Mouse (Mus musculus) hindbrain, embryonic 13.5 days (tissue): Measurements from ENCODE around the gene Samd8. TPM values are rescaled to one million over a fixed set of nuclear protein-coding genes. Genes with fewer than 3 reads are reported as not detected.

ENCODE experiments used
- ATAC-seq: fragments of 200-750 bp; cut with Nextera tagmentation; 2 replicates; pipeline ENCODE4 v1.8.0; 2017; ENCODE audit warnings: moderate TSS enrichment; ENCODE audit not compliant: low FRiP score
- H3K27ac ChIP-seq: fragments of 300-500 bp; sonication (generic); 2 replicates; pipeline ENCODE4 v1.5.1; 2015; ENCODE audit warnings: inconsistent platforms, mild to moderate bottlenecking, moderate library complexity
- H3K27me3 ChIP-seq: fragments of 300-500 bp; sonication (generic); 2 replicates; pipeline ENCODE4 v1.6.1; 2015; ENCODE audit warnings: mild to moderate bottlenecking, inconsistent platforms
- H3K36me3 ChIP-seq: fragments of 300-500 bp; sonication (generic); 2 replicates; pipeline ENCODE4 v1.6.1; 2015; ENCODE audit warnings: mild to moderate bottlenecking, inconsistent platforms
- H3K4me1 ChIP-seq: fragments of 300-500 bp; sonication (generic); replicated peaks from 2 replicates; pipeline ENCODE4 v1.6.1; 2015; ENCODE audit warnings: inconsistent platforms
- H3K4me2 ChIP-seq: fragments of 300-500 bp; sonication (generic); 2 replicates; pipeline ENCODE4 v1.6.1; 2015; ENCODE audit warnings: inconsistent platforms, mild to moderate bottlenecking, moderate library complexity
- H3K4me3 ChIP-seq: fragments of 300-500 bp; sonication (generic); 2 replicates; pipeline ENCODE4 v1.5.1; 2015; ENCODE audit warnings: mild to moderate bottlenecking, inconsistent platforms
- H3K9ac ChIP-seq: fragments of 300-500 bp; sonication (generic); 2 replicates; pipeline ENCODE4 v1.6.1; 2015; ENCODE audit warnings: mild to moderate bottlenecking, inconsistent platforms
- H3K9me3 ChIP-seq: fragments of 300-500 bp; sonication (generic); 2 replicates; pipeline ENCODE4 v1.6.1; 2016; ENCODE audit warnings: inconsistent platforms
- WGBS: fragments of 180-500 bp; shearing (Covaris S2); methylation state at CpG from one replicate; pipeline ENCODE4 v1.1.7; 2015; 5-methylcytosine and 5-hydroxymethylcytosine counted together
- polyA plus RNA-seq: library from polyadenylated mRNA; unstranded; fragments of >200 nt; fragmentation: Nextera tagmentation; extraction: Ambion mirVana; gene quantifications from 2 replicates; pipeline ENCODE4 v1.2.1, GENCODE M21; 2015

Gene Samd8
- polyA plus RNA-seq, 1 experiment from 2014 or later, result 18.6 TPM

GRCm38 (mm10) chr14:21776201-21776600, 25.9 kb downstream of the Samd8 start:
- Histone ChIP-seq H3K4me1 (no peaks in the 10 kb centered on the region), H3K27me3 (no peaks in the 10 kb centered on the region), H3K9me3 (no peaks in the 10 kb centered on the region), H3K4me2 (no peak overlapping the region), H3K36me3 (peaks cover 32% of the 10 kb centered on the region), H3K27ac (no peak overlapping the region), H3K4me3 (no peak overlapping the region), H3K9ac (no peak overlapping the region)
- 86% methylated on average over 4 of the region's 4 CpGs for WGBS
- ATAC-seq, result no peak

GRCm38 (mm10) chr14:21786500-21786899, 36.2 kb downstream of the Samd8 start:
- no peak overlapping the region for H3K9ac ChIP-seq
- WGBS, result 81% methylated on average over 4 of the region's 4 CpGs
- H3K27me3 ChIP-seq, result no peaks in the 10 kb centered on the region

GRCm38 (mm10) chr14:21787374-21787773, 37.0 kb downstream of the Samd8 start:
- Histone ChIP-seq H3K4me2 (no peak overlapping the region), H3K9me3 (no peaks in the 10 kb centered on the region), H3K4me3 (no peak overlapping the region), H3K9ac (no peak overlapping the region), H3K27me3 (no peaks in the 10 kb centered on the region), H3K36me3 (peaks cover 26% of the 10 kb centered on the region), H3K4me1 (no peaks in the 10 kb centered on the region), H3K27ac (no peak overlapping the region)
- WGBS, result 84% methylated on average over 3 of the region's 3 CpGs
- no peak for ATAC-seq

More at GRCm38 (mm10) chr14:21786500-21786899, 36.2 kb downstream of the Samd8 start:
- peaks cover 21% of the 10 kb centered on the region for H3K36me3 ChIP-seq
- H3K4me1 ChIP-seq, result no peaks in the 10 kb centered on the region
- H3K4me3 ChIP-seq, result no peak overlapping the region
- no peak overlapping the region for H3K4me2 ChIP-seq
- no peak overlapping the region for H3K27ac ChIP-seq
- ATAC-seq, result no peak
- H3K9me3 ChIP-seq, result no peaks in the 10 kb centered on the region

- Histone ChIP-seq H3K4me3 (no peak overlapping the region), H3K4me2 (no peak overlapping the region), H3K27ac (no peak overlapping the region), H3K4me1 (no peaks in the 10 kb centered on the region), H3K9me3 (no peaks in the 10 kb centered on the region), H3K9ac (no peak overlapping the region), H3K27me3 (no peaks in the 10 kb centered on the region), H3K36me3 (peaks cover 32% of the 10 kb centered on the region)
- WGBS, result 93% methylated on average over 5 of the region's 5 CpGs
- ATAC-seq, result no peak
Observed at GRCm38 (mm10) chr14:21788121-21788520, 37.8 kb downstream of the Samd8 start.

- no peak overlapping the region for H3K4me3 ChIP-seq
- ATAC-seq, result no peak
- no peaks in the 10 kb centered on the region for H3K27me3 ChIP-seq
- H3K36me3 ChIP-seq, result peaks cover 30% of the 10 kb centered on the region
- no peaks in the 10 kb centered on the region for H3K9me3 ChIP-seq
- H3K27ac ChIP-seq, result no peak overlapping the region
- no peak overlapping the region for H3K9ac ChIP-seq
- 0 out of 2 replicates have a peak, but pooled peaks cover 3% of the 10 kb centered on the region for H3K4me1 ChIP-seq
- no peak overlapping the region for H3K4me2 ChIP-seq
- WGBS, result 97% methylated on average over 9 of the region's 9 CpGs
Observed at GRCm38 (mm10) chr14:21790585-21791251, 40.4 kb downstream of the Samd8 start.

- 94% methylated on average over 4 of the region's 4 CpGs for WGBS
- no peak for ATAC-seq
- no peaks in the 10 kb centered on the region for H3K9me3 ChIP-seq
- H3K4me2 ChIP-seq, result no peak overlapping the region
- H3K9ac ChIP-seq, result no peak overlapping the region
- H3K27ac ChIP-seq, result no peak overlapping the region
- no peaks in the 10 kb centered on the region for H3K27me3 ChIP-seq
- H3K4me1 ChIP-seq, result 0 out of 2 replicates have a peak, but pooled peaks cover 3% of the 10 kb centered on the region
- peaks cover 30% of the 10 kb centered on the region for H3K36me3 ChIP-seq
- no peak overlapping the region for H3K4me3 ChIP-seq
Observed at GRCm38 (mm10) chr14:21791722-21792121, 41.4 kb downstream of the Samd8 start.

- no peak overlapping the region for H3K4me2 ChIP-seq
- H3K4me1 ChIP-seq, result 0 out of 2 replicates have a peak, but pooled peaks cover 3% of the 10 kb centered on the region
- H3K4me3 ChIP-seq, result no peak overlapping the region
- H3K36me3 ChIP-seq, result peaks cover 30% of the 10 kb centered on the region
- H3K9me3 ChIP-seq, result no peaks in the 10 kb centered on the region
- no peak overlapping the region for H3K27ac ChIP-seq
- no peaks in the 10 kb centered on the region for H3K27me3 ChIP-seq
- WGBS, result 94% methylated on average over 6 of the region's 6 CpGs
- H3K9ac ChIP-seq, result no peak overlapping the region
- ATAC-seq, result no peak
Observed at GRCm38 (mm10) chr14:21792250-21792649, 41.9 kb downstream of the Samd8 start.

- Histone ChIP-seq H3K9ac (no peak overlapping the region), H3K36me3 (peaks cover 8% of the 10 kb centered on the region; the same call in 1 of the 2 replicates), H3K27ac (no peak overlapping the region), H3K4me2 (no peak overlapping the region), H3K27me3 (no peaks in the 10 kb centered on the region), H3K4me3 (no peak overlapping the region), H3K4me1 (no peaks in the 10 kb centered on the region), H3K9me3 (no peaks in the 10 kb centered on the region)
- ATAC-seq, result no peak
- WGBS, result 98% methylated on average over 4 of the region's 4 CpGs
Observed at GRCm38 (mm10) chr14:21800641-21801040, 50.3 kb downstream of the Samd8 start.

- Histone ChIP-seq H3K4me1 (no peaks in the 10 kb centered on the region), H3K27ac (no peak overlapping the region), H3K27me3 (no peaks in the 10 kb centered on the region), H3K4me2 (no peak overlapping the region), H3K36me3 (peaks cover 8% of the 10 kb centered on the region; the same call in 1 of the 2 replicates), H3K4me3 (no peak overlapping the region), H3K9ac (no peak overlapping the region), H3K9me3 (no peaks in the 10 kb centered on the region)
- ATAC-seq, result no peak
- WGBS, result 80% methylated on average over 7 of the region's 7 CpGs
Observed at GRCm38 (mm10) chr14:21801624-21802023, 51.3 kb downstream of the Samd8 start.

GRCm38 (mm10) chr14:21802543-21803206, 52.3 kb downstream of the Samd8 start:
- Histone ChIP-seq H3K9me3 (no peaks in the 10 kb centered on the region), H3K4me1 (no peaks in the 10 kb centered on the region), H3K36me3 (peaks cover 8% of the 10 kb centered on the region; the same call in 1 of the 2 replicates), H3K27me3 (no peaks in the 10 kb centered on the region), H3K27ac (no peak overlapping the region), H3K9ac (no peak overlapping the region), H3K4me2 (no peak overlapping the region), H3K4me3 (no peak overlapping the region)
- no peak for ATAC-seq
- WGBS, result 94% methylated on average over 6 of the region's 6 CpGs

GRCm38 (mm10) chr14:21806203-21806602, 55.9 kb downstream of the Samd8 start:
- no peaks in the 10 kb centered on the region for H3K36me3 ChIP-seq
- H3K27ac ChIP-seq, result no peak overlapping the region
- WGBS, result 92% methylated on average over 2 of the region's 2 CpGs
- no peak overlapping the region for H3K9ac ChIP-seq
- no peak overlapping the region for H3K4me3 ChIP-seq
- H3K9me3 ChIP-seq, result no peaks in the 10 kb centered on the region
- H3K4me2 ChIP-seq, result no peak overlapping the region
- H3K4me1 ChIP-seq, result no peaks in the 10 kb centered on the region
- ATAC-seq, result no peak
- no peaks in the 10 kb centered on the region for H3K27me3 ChIP-seq

GRCm38 (mm10) chr14:21806631-21807160, 56.4 kb downstream of the Samd8 start:
- Histone ChIP-seq H3K4me2 (no peak overlapping the region), H3K9me3 (no peaks in the 10 kb centered on the region), H3K4me1 (no peaks in the 10 kb centered on the region), H3K27me3 (no peaks in the 10 kb centered on the region), H3K36me3 (no peaks in the 10 kb centered on the region), H3K27ac (no peak overlapping the region), H3K9ac (no peak overlapping the region), H3K4me3 (no peak overlapping the region)
- WGBS, result 87% methylated on average over 3 of the region's 3 CpGs
- no peak for ATAC-seq
